Mouse (Mus musculus): Measurements from ENCODE around the gene Gmeb1.
"Not testable (repeated sequence)": the region's sequence is repeated elsewhere in the genome, so short reads cannot be mapped to it uniquely, and the experiment has no call there.

Gene Gmeb1

DNA sequence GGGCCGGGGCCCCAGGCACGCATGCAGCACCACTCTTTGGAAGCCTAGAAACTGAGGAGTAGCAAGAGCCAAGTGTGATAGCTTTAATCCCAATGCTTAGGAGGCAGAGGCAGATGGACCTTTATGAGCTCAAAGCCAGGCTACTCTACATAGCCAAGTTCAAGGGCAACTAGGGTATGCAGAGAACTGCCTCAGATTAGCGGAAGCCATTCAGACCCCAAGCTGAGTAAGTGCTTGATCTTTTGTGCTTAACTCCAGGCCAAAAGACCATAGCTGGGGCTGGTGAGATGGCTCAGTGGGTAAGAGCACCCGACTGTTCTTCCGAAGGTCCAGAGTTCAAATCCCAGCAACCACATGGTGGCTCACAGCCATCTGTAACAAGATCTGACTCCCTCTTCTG, 39.4 kb downstream of the Gmeb1 start:
- DNase-seq (ENCODE audit: low read depth, low spot score): not testable (repeated sequence)

DNA sequence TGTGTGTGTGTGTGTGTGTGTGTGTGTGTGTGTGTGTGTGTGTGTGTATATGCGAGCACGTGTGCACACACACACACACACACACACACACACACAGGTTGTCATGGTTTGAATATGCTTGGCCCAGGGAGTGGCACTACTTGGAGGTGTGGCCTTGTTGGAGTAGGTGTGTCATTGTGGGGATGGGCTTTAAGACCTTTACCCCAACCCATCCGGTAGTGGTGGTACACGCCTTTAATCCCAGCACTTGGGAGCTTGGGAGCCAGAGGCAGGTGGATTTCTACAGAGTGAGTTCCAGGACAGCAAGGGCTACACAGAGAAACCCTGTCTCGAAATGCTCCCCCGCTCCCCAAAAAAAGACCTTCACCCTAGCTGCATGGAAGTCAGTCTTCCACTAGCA, 43.0 kb downstream of the Gmeb1 start:
- DNase-seq (ENCODE audit: low read depth, low spot score): not testable (repeated sequence)

DNA sequence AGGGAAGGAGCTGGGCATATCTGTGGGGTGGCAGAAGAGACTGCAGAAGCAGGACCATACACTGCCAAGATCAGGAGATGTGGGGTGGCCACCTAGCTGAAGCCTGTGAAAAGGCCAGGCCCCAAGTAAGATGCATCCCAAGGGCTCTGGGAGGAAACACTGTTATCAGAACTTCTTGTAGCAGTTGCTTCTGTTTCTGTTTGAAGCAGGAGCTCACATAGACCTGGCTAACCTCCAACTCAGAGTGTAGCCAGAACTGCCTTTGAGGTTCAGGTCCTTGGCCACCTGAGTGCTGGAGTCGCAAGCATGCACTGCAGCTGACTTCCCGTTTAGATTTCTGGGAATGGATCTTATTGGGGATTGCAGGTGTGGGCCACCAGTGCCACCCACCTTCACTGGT, 43.6 kb downstream of the Gmeb1 start:
- no peak for DNase-seq (ENCODE audit: low read depth, low spot score)

DNA sequence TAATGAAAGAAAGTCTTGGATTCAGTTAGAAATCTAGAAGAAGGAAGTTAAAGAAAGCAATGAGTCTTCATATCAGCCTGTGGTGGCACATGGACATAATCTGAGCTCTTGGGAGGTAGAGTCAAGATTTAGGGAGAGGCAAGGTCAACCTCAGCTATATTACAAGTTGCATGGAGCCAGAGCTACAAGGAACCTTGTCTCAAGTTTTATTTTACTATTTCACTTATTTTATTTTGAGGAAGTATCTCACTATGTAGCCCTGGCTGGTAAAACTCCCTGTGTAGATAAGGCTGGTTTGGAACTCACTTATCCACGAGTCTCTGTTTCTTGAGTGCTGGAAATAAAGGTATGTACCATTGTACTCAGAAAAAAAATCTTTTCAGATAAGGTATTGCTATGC, 44.8 kb downstream of the Gmeb1 start:
- no peak for DNase-seq (ENCODE audit: low read depth, low spot score)

DNA sequence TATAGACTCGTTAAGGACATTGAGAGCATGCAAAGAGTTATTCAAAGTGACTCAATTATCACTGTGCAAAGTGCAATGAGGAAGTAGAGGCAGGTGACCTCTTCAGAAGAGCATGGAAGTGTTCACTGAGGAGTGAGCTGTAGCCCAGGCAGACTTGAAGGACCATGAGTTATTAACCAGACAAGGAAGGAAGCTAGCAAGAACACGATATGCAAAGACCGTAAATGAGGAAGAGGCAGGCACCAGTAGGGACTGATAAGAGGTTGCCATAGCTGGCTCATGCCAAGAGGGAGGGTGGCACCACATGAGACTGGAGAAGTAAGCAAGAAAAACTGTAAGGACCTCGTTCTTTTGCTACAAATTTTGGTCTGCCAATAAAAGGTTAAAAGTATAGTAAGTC, 46.6 kb downstream of the Gmeb1 start:
- no peak for DNase-seq (ENCODE audit: low read depth, low spot score)

DNA sequence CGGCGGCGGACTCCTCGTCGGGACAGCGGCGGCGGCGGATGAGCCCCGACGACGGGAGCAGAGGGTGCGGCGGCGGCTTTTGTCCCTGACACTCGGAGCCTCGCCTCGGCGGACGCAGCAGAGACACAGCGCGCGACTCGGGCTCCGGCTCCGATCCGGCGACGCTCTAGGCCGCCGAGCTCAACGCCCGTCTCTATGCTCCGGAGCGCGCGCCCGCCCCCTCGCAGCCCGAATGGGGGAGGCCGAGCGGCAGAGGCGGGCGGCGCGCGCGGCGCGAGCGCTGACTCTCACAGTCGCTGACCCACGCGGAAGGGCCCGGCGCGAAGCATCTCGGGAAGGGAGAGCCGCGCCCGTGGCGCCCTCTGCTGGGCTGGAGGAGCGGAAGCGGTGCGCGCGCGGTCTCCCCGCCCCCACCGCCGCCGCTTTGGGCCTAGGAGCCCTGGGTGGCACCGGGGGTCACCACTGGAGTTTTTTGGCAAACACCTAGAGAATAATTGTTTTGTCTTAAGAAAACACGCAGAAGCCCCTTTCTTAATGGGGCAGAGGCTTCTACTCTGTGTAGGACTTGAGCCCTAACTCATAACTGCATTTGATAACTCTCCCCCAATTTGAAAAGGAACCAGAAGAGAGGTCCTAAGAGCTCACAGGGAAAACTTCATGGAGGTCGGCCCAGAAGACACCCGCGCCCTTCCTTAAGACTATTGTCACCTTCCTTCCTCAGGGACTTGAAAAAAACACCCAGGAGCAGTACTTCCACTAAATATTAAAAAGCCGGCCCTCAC, 49.3 kb downstream of the Gmeb1 start, which contains the start of gene Ythdf2:
Gene Ythdf2, minus strand, starts transcription at position 351 of the 782 bp plus-strand sequence.
- peak; percentile 92 for DNase-seq (ENCODE audit: low read depth, low spot score)

DNA sequence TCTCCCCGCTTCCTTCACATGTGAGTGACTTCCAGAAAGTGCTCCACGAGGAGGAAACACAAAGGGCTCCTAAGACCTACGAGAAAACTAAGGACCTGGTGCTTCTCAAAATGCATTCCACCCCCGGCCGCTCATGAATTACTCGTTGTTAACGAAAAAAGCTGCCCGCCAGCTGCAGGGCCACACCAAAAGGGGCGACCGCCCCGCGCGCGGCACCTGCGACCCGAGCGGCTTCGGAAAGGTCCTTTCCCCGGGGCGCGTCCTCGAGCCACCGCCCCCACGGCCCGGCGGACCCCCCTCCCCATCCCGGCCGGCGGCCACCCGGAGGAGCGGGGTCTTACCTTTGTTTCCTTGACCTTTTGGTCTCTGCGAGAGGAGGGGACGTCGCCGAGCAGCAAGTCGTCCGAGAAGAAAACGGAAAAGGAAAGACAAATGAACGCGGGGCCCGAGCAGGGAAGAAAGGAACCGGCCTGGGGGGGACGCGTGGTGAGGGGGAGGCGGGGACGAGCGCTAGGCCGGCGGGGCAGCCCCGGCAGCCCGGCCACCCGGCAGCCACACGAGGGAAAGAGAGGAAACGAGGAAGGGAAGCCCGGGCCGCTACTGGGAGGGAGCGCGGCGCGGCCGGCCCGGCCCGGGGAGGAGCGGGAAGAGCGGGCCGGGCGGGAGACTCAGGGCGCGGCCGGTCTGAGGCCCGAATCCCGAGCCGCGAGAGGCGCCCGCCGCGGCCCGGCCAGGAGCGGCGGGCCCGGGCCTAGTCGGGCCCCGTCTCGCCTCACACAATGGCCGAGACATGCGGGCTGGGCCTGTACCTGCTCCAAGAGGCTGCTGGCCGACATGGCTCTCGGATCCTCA, 50.1 kb downstream of the Gmeb1 start:
- no peak for DNase-seq (ENCODE audit: low read depth, low spot score)

DNA sequence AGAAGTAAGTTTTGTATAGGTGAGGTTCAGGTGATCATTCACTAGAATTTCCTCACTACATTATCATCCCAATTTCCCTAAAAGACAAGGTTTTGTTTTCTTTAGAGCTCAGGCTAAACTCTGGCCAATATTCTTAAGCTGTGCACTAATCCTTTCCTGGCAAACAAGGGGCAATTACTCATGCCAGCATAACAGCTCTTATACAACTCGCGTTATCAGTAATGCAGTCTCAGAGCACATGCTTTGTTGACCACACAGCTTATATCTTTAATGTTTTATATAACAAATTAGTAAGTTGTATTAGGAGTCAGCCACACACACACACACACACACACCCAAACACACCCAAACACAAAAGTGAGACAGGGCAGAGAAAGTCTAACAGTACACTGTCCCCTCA, 51.1 kb downstream of the Gmeb1 start:
- DNase-seq (ENCODE audit: low read depth, low spot score): no peak

DNA sequence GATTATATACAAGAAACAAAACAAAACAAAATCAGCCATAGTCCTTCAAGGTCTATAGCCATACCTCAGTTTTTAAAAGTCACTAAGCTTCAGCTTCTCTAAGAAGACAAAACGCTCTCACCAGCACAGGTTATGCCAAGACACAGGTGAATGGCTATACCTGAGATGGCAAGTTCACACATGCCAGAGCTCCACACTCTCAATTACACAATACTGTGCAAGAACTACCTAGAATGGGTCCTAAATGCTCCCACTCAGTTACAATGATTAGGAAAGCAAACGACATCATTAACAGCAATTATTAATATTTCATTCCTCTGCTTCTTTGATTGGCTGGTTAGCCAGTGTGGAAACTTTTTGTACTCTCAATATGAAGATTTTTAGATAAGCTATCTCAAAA, 52.1 kb downstream of the Gmeb1 start:
- DNase-seq (ENCODE audit: low read depth, low spot score): no peak

DNA sequence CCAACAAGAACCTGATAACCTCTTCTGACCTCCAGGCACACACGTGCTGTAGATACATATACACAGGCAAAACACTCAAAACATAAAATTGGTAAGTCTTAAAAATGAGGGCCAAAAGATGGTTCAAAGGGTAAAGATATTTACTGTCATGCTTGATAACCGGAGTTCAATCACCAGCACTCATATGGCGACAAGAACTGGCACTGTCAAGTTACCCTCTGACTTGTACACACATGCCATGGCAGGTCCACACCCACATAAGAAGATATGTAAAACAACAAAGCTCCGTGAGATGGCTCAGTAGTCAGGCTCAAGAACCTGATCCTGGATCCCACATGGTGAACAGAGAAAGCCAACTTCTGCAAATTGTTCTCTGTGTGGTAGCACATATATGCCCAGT, 54.1 kb downstream of the Gmeb1 start:
- DNase-seq (ENCODE audit: low read depth, low spot score): no peak

DNA sequence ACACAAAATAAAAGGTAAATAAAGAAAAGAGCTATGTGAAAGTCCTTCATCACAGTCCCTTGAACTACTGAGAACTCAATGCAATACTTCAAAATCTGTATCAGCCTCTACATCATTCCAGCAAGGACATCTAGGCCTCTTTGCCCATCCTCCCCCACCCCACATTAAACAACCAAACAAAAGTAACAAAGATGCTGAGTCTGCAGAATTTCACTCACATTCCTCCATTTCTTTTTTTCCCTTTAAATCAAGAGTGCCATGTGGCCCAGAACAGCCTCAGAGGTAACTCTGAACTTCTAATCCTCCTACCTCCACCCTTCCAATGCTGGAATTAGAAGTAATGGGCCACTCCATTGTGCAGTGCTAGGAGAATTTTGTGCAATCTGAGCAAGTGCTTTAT, 62.6 kb downstream of the Gmeb1 start:
- DNase-seq (ENCODE audit: low read depth, low spot score): no peak

DNA sequence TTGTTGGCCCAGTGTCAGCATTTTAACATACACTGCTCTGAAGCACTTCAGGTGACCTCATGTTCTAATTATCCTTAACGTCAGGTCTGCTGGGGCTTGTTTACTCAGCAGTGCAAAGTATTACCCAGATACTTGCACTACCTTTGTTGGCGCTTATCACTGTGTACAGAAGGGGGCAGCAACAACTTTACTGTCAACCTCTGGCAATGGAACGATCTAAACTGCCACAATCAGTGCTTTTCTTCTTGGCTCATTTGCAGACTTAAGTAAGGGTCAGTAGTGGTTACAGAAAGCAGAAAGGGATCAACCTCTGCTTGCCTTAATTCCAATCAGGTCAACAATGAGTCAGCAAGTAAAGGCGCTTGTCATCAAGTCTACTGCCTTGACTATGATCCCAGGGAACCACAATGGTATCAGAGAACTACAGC, 63.1 kb downstream of the Gmeb1 start:
- no peak for DNase-seq (ENCODE audit: low read depth, low spot score)

DNA sequence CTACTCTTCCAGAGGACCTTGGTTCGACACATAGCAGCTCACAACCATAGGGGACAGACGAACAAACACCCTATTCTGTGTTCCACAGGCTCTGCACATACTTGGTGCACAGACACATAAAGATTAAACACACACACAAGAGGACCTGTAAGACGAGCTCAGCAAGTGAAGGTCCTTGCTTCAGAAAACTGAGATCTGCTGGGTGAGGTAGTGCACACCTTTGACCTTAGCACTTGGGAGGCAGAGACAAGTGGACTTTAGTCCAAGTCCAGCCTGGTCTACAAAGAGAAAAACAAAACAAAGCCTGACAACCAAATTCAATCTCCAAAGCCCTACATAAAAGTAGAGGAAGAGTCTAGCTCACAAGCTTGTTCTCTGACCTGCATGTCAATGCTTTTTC, 66.4 kb downstream of the Gmeb1 start:
- DNase-seq (ENCODE audit: low read depth, low spot score): no peak

DNA sequence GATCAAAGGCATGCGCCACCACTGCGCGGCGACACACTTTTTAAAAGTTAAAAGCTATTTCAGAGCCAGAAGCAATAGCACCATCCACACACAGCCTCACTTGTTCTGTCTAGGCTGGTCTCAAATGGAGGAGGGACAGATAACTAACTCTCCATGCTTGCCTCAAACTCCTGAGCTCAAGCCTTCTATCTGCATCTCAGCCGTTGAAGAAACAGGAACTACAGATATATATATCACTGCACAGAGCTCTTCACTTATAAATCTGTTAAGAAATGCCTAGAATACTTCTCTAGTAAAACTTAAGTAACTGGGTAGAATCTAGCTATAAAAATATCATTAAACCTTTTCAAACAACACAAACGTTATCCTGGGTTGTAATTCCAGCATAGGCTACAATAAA, 67.0 kb downstream of the Gmeb1 start:
- no peak for DNase-seq (ENCODE audit: low read depth, low spot score)

DNA sequence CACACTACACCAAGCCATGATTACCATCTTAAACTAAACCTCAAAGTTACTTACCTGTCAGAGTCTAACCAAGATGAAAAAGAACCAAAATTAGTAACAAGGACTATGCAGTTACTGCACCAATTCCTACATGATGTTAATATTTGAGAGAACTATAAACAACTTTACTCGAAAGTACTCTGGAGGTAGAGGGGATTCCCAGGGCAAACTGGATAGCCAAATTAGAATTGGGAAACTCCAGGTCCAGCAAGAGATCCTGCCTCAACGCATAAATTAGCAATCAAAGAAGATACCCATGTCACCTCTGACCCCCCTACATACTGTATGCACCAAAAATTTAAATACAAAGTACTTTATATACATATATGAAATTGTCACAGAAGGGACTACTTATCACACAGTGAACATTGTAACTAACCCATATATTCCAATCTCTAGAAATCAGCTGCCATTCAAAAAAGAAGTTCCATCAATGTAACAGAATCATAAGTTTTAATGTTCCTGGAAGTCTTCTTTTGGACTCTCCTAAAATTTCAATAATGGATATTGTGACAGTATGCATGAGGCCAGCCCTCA, 73.5 kb downstream of the Gmeb1 start:
- no peak for DNase-seq (ENCODE audit: low read depth, low spot score)

DNA sequence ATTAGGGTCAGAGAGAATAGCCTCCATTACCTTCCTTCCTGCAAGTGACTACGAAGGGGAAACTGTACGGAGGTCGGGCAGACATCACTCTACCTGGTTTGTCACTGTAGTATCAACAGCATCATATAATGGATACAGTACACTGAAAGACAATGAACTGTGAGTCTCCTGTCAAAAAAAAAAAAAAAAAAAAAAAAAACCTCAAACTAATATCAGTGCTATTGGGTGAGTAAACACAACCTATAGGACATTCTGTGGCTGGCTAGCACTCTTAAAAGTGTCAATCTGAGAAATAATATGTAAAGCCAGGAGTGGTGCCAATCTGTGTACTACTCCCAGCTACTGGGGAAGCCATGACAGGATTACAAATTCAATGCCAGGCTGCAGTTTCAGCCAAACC, 78.2 kb downstream of the Gmeb1 start:
- no peak for DNase-seq (ENCODE audit: low read depth, low spot score)

DNA sequence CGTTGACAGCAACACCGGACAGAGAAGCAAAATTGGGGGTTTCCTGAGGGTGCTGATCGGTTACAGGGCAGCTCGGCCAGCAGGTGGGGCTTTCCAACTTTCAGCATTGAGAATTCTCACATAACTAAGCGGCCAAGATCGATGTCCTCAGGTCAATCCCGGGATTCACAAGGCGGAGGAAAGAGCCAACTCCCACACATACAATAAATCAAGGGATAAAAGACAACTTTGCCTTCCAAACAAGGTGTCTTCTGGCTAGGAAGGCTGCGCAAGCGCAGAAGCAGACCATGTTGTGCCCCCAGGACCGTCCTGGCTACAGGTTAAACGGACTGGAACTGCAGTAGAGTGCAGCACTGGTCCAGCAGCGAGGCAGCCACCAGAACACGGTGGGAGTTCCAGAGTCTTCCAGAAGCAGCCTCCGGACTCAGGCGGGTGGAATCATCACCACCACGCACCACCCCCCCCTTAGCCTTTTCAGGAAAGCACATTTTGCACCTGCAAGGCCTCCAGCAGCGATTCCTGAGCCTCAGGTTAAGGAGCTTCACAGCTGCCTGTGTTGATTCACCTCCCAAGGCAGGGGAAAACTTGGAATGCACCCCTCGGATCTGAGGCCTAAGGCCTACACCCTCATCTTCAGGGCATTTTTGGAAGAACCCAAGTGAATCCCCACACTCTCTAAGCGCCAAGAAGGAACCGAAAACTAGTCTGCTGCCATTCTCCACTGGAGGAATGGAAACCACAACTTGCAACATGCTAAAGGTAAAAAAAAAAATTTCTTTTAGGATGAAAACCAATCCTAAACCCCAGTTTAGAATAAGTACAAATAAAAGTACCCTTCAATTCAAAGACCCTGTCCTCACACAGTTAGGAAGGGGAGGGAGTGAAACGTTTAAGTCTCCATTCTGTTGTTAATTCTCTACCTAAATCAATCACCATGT, 79.4 kb downstream of the Gmeb1 start:
- no peak for DNase-seq (ENCODE audit: low read depth, low spot score)

DNA sequence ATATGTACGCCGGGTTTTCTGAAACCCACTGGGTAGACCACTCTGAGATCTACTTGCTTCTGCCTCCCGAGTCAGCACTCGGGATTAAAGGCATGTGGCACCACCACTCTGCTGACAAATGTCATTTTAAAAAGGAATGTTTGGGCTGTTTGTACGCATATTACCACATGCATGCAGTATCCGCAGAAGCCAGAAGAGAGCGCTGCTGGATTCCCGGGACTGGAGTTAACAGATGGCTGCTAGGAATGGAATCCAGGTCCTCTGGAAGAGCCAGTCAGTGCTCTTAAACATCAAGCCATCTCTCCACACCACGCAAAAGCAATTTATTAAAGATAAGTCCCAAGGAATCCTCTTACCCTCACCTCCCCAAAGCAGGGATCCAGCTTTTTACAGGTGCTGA, 80.7 kb downstream of the Gmeb1 start:
- DNase-seq (ENCODE audit: low read depth, low spot score): no peak

DNA sequence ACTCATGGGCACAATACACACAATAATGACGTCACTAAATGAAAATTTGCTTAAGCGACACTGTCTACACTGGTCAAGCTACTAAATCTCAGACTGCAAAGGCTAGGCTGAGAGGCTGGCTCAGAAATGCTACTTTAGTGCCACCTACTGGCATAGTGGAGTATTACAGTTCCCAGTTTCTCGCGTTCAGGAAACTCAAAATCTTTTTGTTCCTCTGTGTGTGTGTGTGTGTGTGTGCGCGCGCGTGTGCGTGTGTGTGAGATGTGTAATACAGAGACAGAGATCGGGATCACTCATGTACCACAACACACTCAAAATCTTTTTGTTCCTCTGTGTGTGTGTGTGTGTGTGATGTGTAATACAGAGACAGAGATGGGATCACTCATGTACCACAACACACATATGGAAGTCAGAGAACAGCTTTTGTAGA, 82.8 kb downstream of the Gmeb1 start:
- peak; percentile 14 for DNase-seq (ENCODE audit: low read depth, low spot score)

DNA sequence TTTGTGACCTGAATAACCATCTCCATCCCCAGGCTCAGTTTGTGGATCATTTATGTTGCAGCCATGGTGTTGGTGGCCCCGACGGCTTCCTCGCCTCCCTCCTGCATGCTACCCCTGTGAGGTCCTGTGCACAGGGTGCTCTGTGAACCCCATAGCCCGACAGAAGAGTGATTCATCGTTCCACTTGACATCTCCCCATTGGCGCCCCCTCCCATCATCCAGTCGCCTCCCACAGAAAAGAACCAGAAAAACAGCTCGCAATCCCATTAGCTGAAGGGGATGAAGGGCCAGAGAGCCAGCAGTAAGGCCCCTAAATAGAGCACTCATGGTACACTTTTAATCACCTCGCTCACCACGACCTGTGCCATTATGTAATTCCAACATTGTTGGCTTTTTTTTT, 84.9 kb downstream of the Gmeb1 start:
- DNase-seq (ENCODE audit: low read depth, low spot score): no peak

Data from brain, embryonic 18.5 days (tissue).